Comparison of ENCODE assay signal across 8 mouse cellular contexts in the genomic region with DNA sequence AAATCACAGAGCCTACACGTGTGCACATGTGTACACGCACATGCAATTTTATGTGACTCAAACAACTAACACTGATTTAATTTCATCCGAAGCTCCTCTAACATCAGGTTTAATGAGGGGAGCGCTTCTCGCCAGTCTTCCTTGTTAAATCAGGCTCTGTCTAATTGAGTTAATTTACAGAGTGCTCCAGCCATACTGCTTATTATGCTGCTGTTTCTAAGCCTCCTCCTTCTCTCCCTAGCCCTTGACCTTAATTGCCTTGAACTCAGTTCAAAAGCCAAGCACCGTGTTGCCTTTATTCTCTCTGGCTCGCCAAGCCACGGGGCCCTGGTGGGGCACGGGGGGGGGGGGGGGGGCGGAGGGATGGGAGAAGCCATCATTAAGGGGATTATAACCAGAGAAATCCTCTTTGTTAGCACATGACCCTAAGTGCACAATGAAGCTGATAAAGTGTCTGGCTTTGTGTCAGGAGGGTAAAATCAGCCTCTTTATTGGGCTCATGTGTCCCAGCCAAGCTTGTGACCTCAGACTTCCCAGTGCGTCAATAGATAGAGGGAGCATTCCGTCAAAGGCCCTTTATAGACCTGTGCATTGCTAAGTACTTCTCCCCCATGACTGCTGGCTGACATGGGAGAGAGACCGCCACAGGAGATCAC. TPM values are rescaled to one million over a fixed set of nuclear protein-coding genes. Genes with fewer than 3 reads are reported as not detected.
A peak's percentile ranks its signal among the peaks of the same experiment; 100 is the strongest.
DNase-seq lines count a peak whose midpoint lies in the region; ATAC-seq lines count a peak whose summit lies in the region.

A gene (minus strand): TSS at position 270 of the 656 bp plus-strand sequence.

- H3K9ac ChIP-seq in forebrain, embryonic 13.5 days, result 0 out of 2 replicates have a peak within 1 kb of the TSS, but pooled peaks have one; percentile 12
- no peak within 1 kb of the TSS for H3K9ac ChIP-seq in intestine, embryonic 16.5 days (ENCODE audit: low read depth, low read length)

- WGBS in forebrain, embryonic 13.5 days, result 3% methylated on average over 13 of the region's 13 CpGs
- 52% methylated on average over 11 of the region's 13 CpGs for WGBS in intestine, embryonic 16.5 days

- peak; percentile 60 for DNase-seq in heart, adult 8-10 months (ENCODE audit: low spot score)
- no peak for DNase-seq in heart, postnatal 14 days
- peak; percentile 48 for DNase-seq in retina, adult 2 months (ENCODE audit: low read depth, low spot score)
- no peak for DNase-seq in ovary, adult 18-20 months (ENCODE audit: low spot score)
- DNase-seq in thymus, postnatal 14 days, result no peak

- H3K4me2 ChIP-seq in forebrain, embryonic 13.5 days, result peak within 1 kb of the TSS; percentile 34
- peak within 1 kb of the TSS; percentile 37 for H3K4me2 ChIP-seq in intestine, embryonic 16.5 days (ENCODE audit: low read depth, low read length)

- peaks cover 22% of the 10 kb centered on the region for H3K27me3 ChIP-seq in forebrain, embryonic 13.5 days
- no peaks in the 10 kb centered on the region for H3K27me3 ChIP-seq in intestine, embryonic 16.5 days (replicated peaks; ENCODE audit: control insufficient read depth, insufficient read depth, low read length)

- H3K4me1 ChIP-seq in forebrain, embryonic 13.5 days, result peaks cover 24% of the 10 kb centered on the region
- H3K4me1 ChIP-seq in intestine, embryonic 16.5 days (ENCODE audit: control insufficient read depth, insufficient read depth, low read length), result peaks cover 9% of the 10 kb centered on the region

- intact Hi-C loops in heart, postnatal 14 days (cut with DNase I), result no loop called here

- peak; percentile 88 for ATAC-seq in forebrain, embryonic 13.5 days
- peak; percentile 85 for ATAC-seq in intestine, embryonic 16.5 days
- ATAC-seq in megakaryocyte-erythroid progenitor cell, adult 5-6 weeks (replicated peaks; ENCODE audit: low FRiP score, low TSS enrichment, poor library complexity, severe bottlenecking), result no peak

- H3K9me3 ChIP-seq in forebrain, embryonic 13.5 days (replicated peaks), result no peaks in the 10 kb centered on the region
- H3K9me3 ChIP-seq in intestine, embryonic 16.5 days (ENCODE audit: control insufficient read depth, low read length), result no peaks in the 10 kb centered on the region

- no peaks in the 10 kb centered on the region for H3K36me3 ChIP-seq in forebrain, embryonic 13.5 days (ENCODE audit: poor library complexity, severe bottlenecking)
- H3K36me3 ChIP-seq in intestine, embryonic 16.5 days (ENCODE audit: control insufficient read depth, insufficient read depth, low read length), result no peaks in the 10 kb centered on the region

- peak within 1 kb of the TSS; percentile 68 for H3K27ac ChIP-seq in forebrain, embryonic 13.5 days
- H3K27ac ChIP-seq in intestine, embryonic 16.5 days (ENCODE audit: low read length), result peak within 1 kb of the TSS; percentile 50; the same call in 1 of the 2 replicates

- peak within 1 kb of the TSS; percentile 12; the same call in 1 of the 2 replicates for H3K4me3 ChIP-seq in forebrain, embryonic 13.5 days
- H3K4me3 ChIP-seq in intestine, embryonic 16.5 days (ENCODE audit: low read length), result no peak within 1 kb of the TSS

RNA-seq across cellular contexts. Expression of the gene that starts here (rescaled TPM):
- 1 to 10 TPM; 1.2 to 6.4 (median 3.5) TPM for total RNA-seq in heart, adult 8-10 months (2022)
- total RNA-seq in heart, postnatal 14 days (2021), result 1 to 10 TPM; 2.8 to 3.8 TPM
- polyA plus RNA-seq in forebrain, embryonic 13.5 days (2015; fragmentation: Nextera tagmentation; extraction: Ambion mirVana), result 15.2 and 15.8 TPM in 2 replicates
- polyA plus RNA-seq in intestine, embryonic 16.5 days (2015; fragmentation: Nextera tagmentation; extraction: Ambion mirVana), result 1.8 TPM in 2 replicates
- 0.17 TPM in 1 of 2 replicates, not detected in the other for total RNA-seq in megakaryocyte-erythroid progenitor cell, adult 5-6 weeks (2014; fragmentation: Nextera tagmentation)
- 0.11 and 0.33 TPM in 2 replicates for total RNA-seq in megakaryocyte-erythroid progenitor cell, adult 5-6 weeks (2017)

Comparison
In these comparisons a context has a peak if more than half of its experiments do, and no peak if none do; other contexts are left out.
1. DNase-seq: peak in heart, adult 8-10 months (single experiment) and retina, adult 2 months (single experiment); none in heart, postnatal 14 days (0 of 2), ovary, adult 18-20 months (single experiment) and thymus, postnatal 14 days (single experiment).